Mouse (Mus musculus) thymus, postnatal 36 days (tissue): ENCODE measurements around the gene 1700016D06Rik.

ENCODE experiments used
- DNase-seq, 2 experiments: peaks; one replicate each; pipeline ENCODE4 v3.0.0; 2022; ENCODE audit warnings: mixed read lengths in 2 of 2

Gene 1700016D06Rik

DNA sequence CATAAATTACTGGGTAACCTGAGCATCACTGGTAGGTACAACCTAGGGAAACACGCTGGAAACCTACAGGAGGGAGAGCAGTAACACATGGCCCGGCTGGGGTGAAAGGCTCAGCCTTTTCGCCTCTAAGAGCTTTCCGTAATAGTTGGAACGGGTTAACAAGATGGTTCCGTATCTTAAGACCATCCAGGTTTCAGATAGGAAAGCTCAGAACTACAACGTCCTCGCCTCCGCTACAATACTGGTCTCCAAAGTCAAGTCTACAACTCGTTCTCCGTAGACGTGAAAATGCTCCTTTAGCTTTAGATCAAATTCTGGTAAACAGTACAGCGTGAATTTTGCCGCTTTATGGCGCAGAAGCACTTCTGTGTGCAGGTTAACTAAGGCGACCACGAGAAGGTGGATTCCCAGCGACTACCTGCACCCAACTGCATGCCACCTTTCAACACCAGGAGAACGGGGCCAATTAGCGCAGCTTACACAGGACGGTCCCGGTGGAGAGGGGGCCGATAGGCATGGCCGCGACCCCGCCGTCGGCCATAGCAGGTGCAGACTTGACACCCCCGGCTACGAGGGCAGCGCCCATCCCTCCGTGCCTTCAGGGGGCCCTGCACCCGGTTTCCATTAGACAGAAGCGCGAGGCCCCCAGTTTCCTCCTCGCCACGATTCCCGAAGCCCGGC is 66.4 kb downstream of the 1700016D06Rik start:
- no peak for DNase-seq

DNA sequence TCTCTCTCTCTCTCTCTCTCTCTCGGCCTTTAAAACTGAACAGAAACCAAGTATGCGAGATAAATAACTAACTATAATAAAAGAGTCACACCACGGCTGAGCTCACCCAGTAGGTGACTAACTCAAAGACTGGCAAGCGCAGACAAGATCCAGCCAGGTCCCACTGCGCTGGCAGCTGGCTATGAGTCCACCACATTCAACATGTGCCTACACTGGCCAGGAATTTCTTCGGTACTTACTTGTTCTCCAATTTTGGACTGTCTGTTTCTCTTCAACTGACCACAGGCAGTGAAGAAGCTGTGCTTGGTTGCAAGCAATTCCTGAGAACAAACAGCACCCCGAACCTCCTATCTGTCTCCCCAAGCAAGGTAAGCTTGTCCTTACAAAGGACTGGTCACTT is 67.4 kb downstream of the 1700016D06Rik start:
- DNase-seq: no peak

DNA sequence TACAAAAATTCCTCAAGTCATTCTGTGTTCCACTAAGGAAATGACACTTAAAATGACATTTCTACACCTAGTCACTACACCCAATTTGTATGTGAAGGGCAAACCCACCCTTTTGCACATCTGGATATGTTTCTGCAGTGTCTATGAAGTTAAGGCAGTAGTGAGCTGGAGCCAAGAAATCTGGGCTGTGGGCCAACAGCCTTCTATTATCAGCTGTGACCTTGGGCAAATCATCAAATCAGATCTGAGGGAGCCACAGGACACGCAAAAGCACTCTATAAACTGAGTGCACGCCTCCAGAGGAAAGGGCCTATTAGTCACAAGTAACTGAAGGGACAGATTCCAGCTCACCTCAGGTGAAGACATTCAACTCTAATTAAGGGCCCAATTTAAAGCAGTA is 68.5 kb downstream of the 1700016D06Rik start:
- no peak for DNase-seq

DNA sequence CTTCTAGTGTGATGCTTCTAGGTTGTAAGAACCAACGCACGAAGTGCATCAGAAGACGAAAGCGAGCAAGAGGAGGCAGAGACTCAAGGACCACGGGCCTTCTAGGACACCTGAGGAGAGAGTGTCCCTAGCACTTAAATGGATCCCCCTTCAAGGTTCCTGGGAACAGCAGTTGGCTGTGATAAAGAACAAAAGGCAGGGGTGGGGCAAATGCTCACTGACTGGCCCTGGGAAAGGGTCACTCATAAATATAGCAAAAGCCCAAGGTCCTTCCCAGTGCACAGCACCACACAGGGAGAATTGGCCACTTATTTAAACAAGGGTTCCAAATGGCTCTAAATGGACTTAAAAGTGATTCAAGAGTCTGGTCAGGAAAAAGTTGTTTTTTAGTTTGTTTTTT is 71.7 kb downstream of the 1700016D06Rik start:
- DNase-seq: no peak

DNA sequence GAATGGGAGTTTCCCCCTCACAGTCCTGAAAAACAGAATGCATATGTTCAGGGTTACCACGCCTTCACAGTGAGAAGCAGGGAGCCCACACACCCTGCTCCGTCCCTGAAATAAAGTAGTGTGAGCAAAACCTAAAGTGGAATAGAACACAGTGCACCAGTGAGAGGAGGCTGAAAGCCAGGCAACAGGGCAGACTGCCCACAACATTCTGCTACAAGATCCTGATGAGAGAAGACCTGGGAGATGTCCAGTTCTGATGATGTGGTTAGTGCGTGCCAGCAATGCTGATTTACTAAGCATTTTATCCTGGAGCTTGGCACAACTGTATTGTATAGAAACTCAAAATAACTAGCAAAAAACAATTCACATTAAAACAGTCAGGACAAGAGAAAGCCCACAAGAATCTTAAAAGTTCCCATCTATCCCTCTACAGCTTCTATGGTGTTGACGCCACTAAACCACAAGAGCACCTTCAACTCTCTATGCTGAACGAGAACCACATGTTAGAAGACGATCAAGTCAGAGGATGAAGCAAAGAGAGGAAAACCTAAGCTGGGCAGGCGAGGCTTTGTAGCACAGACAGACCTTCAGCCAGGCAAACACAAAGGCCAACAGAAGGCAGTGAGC is 72.2 kb downstream of the 1700016D06Rik start:
- no peak for DNase-seq

DNA sequence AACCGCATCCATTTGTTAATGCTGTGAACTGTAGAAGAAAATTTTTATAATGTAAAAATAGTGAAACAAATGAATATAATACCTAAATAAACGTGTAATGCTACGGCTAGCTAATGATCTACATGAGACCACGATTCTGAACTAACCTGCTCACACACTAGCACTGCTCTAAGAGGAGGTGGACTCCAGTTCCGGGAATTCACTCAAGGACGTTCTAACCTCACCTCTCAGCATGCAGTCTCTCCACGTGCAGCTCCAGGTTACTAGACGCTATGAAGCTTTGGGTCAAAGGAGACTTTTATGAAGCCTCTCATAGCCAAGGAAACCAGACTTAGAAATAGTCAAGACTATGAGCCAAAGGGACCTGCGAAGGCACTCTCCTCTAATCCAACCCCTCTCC is 73.1 kb downstream of the 1700016D06Rik start:
- no peak for DNase-seq

DNA sequence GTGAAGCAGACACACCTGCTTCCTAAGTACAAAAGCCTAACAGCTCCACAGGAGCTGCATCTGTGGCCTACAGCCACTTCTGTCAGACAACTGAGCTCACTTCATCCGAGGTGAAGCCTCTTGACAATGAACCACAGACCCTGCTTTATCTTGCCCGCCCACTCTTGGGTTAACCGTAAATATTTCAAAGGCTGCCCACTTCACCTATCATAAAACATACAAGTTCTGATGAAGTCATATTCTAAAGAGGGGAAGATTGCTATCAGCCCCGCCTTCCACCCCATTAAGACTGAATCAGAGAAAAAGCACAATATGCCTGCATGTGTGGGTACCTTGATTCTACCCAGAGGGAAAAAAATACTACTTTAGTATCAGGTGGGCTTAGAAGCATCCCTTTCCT is 75.8 kb downstream of the 1700016D06Rik start:
- no peak for DNase-seq

DNA sequence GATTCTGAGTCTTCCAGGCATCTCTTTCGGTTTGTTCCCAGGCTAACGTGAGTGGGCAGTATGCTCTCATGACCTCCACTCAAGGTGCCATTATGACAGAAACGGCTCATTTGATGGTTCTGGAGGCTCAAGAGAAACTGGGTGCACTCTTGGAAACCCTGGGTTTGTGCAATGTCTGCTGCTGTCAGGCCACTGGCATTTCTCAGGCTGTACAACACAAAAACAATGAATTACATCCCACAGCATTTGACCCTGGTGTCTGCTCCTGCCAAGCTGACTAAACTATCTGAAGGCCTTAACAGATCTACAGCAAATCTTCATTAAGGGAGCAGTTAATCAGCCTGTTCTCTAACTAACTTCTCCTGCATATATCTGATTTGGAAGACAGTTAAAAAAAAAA is 81.8 kb downstream of the 1700016D06Rik start:
- no peak for DNase-seq

DNA sequence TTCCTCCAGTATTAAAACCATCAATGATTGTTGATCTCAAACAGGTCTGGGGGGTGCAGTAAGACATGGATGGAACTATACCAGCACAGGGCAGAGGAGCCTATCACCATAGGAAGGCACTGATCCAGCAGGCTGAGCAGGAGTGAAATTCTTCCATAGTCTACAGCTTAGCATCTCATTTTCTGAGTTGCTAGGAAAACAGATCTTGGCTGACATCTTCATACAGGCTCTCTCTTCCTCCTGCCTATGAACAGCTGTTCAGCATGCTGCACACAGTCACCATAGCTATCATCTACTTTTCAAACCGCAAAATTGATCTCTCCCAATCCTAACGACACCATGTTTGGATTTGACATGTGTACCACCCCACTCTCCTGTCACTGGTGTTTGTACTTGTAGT is 82.8 kb downstream of the 1700016D06Rik start:
- no peak for DNase-seq

DNA sequence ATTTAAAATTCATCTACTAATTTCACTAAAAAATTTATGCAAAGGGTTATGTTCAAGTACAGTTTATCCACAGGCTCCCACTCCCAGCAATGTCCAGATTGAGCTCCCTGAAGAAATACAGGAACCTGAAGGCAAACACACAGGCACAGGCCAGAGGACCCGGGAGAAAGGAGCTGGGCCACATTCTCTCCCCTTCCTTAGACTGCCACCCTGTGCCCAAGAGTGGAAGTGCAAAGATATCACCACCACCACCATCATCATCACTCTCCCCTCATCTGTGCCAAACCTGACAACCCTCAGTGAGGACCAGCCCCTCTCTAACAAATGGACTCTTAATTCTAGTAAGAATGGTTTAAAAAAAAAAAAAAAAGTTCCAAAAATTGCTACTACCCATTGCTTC is 84.6 kb downstream of the 1700016D06Rik start:
- peak; percentile 56 to 63 for DNase-seq

DNA sequence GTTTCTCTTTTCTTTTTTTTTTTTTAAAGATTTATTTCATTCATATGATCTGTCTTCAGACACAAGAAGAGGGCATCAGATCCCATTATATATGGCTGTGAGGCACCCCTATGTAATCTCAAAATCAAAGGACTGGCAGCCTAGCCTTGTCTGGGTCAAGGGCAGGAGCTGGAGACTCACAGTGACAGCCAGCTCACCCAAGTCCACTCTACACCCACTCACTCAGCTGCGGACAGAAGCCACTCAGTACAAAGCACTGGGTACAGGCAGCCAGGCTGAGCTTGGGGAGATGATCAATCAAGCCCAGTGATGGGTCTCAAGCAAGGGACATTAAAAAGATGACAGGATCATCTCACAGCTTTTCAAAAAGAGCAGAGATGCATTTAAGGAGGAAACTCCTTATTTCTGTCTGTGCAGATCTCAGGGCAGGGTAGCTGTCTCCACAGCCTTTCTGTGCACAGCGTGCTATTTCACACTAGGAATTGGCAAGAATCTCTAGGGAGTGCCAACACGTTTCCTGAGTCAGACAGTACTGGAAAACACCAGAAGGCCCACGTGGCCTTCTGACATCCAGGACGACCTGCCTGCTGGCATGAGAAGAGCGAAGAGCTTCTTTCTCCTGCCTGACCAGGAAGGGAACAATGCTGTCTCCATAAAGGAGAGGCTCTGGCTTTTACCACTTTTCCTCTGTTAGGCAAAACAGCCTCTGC is 86.6 kb downstream of the 1700016D06Rik start:
- DNase-seq: no peak

DNA sequence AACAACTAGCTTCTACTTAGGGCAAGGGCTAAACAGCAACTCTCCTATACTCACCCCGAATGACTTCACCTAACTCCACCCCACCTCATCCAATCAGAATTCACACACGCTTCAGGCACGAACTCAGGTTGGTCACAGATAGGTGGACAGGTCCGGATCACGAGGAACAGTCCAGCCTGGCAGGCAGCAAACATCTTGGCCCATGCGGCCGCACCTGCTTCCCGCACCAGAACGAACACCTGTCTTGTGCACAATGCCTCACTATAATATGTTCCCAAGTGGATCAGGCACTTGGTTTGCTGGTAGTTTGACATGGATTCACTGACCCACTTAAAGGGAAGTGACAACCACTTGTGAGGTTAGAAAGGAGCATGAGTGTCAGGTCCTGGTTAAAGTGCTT is 92.0 kb downstream of the 1700016D06Rik start:
- DNase-seq: no peak
